30 mouse cellular contexts compared by ENCODE assay signal in the genomic region with DNA sequence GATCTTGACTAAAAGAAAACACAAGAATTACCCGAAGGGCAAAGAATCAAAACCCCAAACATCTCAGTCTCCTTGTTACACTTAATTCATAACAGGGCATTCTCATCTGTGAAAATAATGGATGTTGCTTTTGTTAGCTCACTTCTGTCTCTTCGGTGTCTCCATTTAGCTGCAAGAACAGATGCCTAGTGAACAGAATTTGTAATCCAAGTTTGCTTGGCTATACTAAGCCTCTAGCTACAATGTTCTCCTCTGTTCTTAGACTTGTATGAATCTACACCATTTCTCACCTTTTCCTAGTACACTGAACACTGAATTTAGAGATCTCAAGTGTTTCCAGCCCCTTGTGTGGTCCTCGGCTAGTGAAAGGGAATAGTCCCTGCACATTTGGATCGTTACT. TPM values are rescaled to one million over a fixed set of nuclear protein-coding genes. Genes with fewer than 3 reads are reported as not detected.
DNase-seq lines count a peak whose midpoint lies in the region; ATAC-seq lines count a peak whose summit lies in the region.
"Had no signal": no experiment of that assay in that cellular context is flagged by ENCODE, and none has a peak within 500 bp of the region (broad histone marks: within the 10 kb centered on the region; RNA-seq: fewer than 3 reads in every experiment).

No protein-coding gene starts in this region.

- DNase-seq in forebrain, embryonic 10.5 days (ENCODE audit: extremely low spot score, low spot score): no peak
- peak; percentile 6 for DNase-seq in left cerebral cortex, adult 11 months (ENCODE audit: low spot score)
- no peak for DNase-seq in left cerebral cortex, adult 8-10 months (ENCODE audit: low spot score in 2 of 2)
- DNase-seq in brain, adult 2 months (ENCODE audit: low read depth, low spot score): peak; percentile 33
- peak; percentile 24 for DNase-seq in telencephalon, adult 2 months (ENCODE audit: low read depth, low spot score)
- DNase-seq in cerebellum, postnatal 14 days: no peak
- DNase-seq: adrenal gland, adult 8-10 months; adrenal gland, postnatal 14 days; adrenal gland, postnatal 36 days; B cell, adult 2 months; cerebellum, adult 11-12 months; cerebellum, adult 2 months; cerebellum, adult 9-10 months; cerebellum, postnatal 10 days; cerebellum, postnatal 36 days had no signal

- ATAC-seq in forebrain, embryonic 15.5 days (replicated peaks): no peak
- ATAC-seq: activated CD4-positive, CD25-positive, alpha-beta regulatory T cell, adult 4 months; CD4-positive, CD25-positive, alpha-beta regulatory T cell, adult 4 months; forebrain, embryonic 14.5 days; forebrain, postnatal 0 days; Patski had no signal

- no peaks in the 10 kb centered on the region for H3K9me3 ChIP-seq in forebrain, embryonic 10.5 days
- no peaks in the 10 kb centered on the region for H3K9me3 ChIP-seq in forebrain, embryonic 15.5 days
- H3K9me3 ChIP-seq: embryonic facial prominence, embryonic 10.5 days; embryonic facial prominence, embryonic 12.5 days; forebrain, embryonic 12.5 days; G1E had no signal

- no peaks in the 10 kb centered on the region for H3K4me1 ChIP-seq in forebrain, embryonic 10.5 days
- H3K4me1 ChIP-seq in forebrain, embryonic 15.5 days: no peaks in the 10 kb centered on the region
- H3K4me1 ChIP-seq: embryonic facial prominence, embryonic 10.5 days; embryonic facial prominence, embryonic 12.5 days; forebrain, embryonic 12.5 days had no signal

- H3K27me3 ChIP-seq in forebrain, embryonic 10.5 days (ENCODE audit: poor library complexity, severe bottlenecking): no peaks in the 10 kb centered on the region
- no peaks in the 10 kb centered on the region for H3K27me3 ChIP-seq in forebrain, embryonic 15.5 days
- H3K27me3 ChIP-seq: CH12.LX; embryonic facial prominence, embryonic 12.5 days; forebrain, embryonic 12.5 days had no signal

- WGBS in forebrain, embryonic 10.5 days: 85% methylated on average over 4 of the region's 4 CpGs
- WGBS in forebrain, embryonic 15.5 days: 92% methylated on average over 4 of the region's 4 CpGs

- no peak overlapping the region for H3K4me2 ChIP-seq in forebrain, embryonic 15.5 days (replicated peaks)
- H3K4me2 ChIP-seq: embryonic facial prominence, embryonic 12.5 days; forebrain, embryonic 12.5 days had no signal

- H3K27ac ChIP-seq in forebrain, embryonic 10.5 days: peak overlapping the region; percentile 56; the same call in 1 of the 2 replicates
- H3K27ac ChIP-seq in forebrain, embryonic 15.5 days (replicated peaks): no peak overlapping the region
- H3K27ac ChIP-seq: embryonic facial prominence, embryonic 10.5 days; embryonic facial prominence, embryonic 12.5 days; forebrain, embryonic 12.5 days had no signal

- no peak overlapping the region for H3K4me3 ChIP-seq in forebrain, embryonic 10.5 days
- no peak overlapping the region for H3K4me3 ChIP-seq in forebrain, embryonic 15.5 days
- H3K4me3 ChIP-seq: embryonic facial prominence, embryonic 10.5 days; embryonic facial prominence, embryonic 12.5 days; forebrain, embryonic 12.5 days had no signal

- H3K36me3 ChIP-seq in forebrain, embryonic 10.5 days (replicated peaks): no peaks in the 10 kb centered on the region
- H3K36me3 ChIP-seq in forebrain, embryonic 15.5 days: no peaks in the 10 kb centered on the region
- H3K36me3 ChIP-seq: embryonic facial prominence, embryonic 10.5 days; embryonic facial prominence, embryonic 12.5 days; forebrain, embryonic 12.5 days; G1E had no signal

- no peak overlapping the region for H3K9ac ChIP-seq in forebrain, embryonic 15.5 days (replicated peaks)
- H3K9ac ChIP-seq: embryonic facial prominence, embryonic 12.5 days; forebrain, embryonic 12.5 days; forebrain, postnatal 0 days had no signal

RNA-seq across cellular contexts. Expression of gene Plscr5, which starts 50.8 kb away (rescaled TPM):
- polyA plus RNA-seq in forebrain, embryonic 10.5 days (2016; fragmentation: Nextera tagmentation; extraction: Ambion mirVana): not detected in 2 replicates
- 0.24 and 0.26 TPM in 2 replicates for polyA plus RNA-seq in forebrain, embryonic 15.5 days (2015; fragmentation: Nextera tagmentation; extraction: Ambion mirVana)
- not detected for total RNA-seq in left cerebral cortex, adult 8-10 months (2022)
- total RNA-seq: adrenal gland, adult 18-20 months; adrenal gland, adult 8-10 months; adrenal gland, postnatal 14 days; adrenal gland, postnatal 36 days; CH12.LX; common myeloid progenitor, adult 5-6 weeks; G1E had no signal
- polyA plus RNA-seq: activated CD4-positive, CD25-positive, alpha-beta regulatory T cell, adult 4 months; CD4-positive, CD25-positive, alpha-beta regulatory T cell, adult 4 months; embryonic facial prominence, embryonic 10.5 days; embryonic facial prominence, embryonic 12.5 days; embryonic facial prominence, embryonic 14.5 days; forebrain, embryonic 12.5 days; frontal cortex, adult 2 months; G1E; Patski had no signal

Comparison
In these comparisons a context has a peak if more than half of its experiments do, and no peak if none do; other contexts are left out.
1. DNase-seq: peak in left cerebral cortex, adult 11 months (single experiment), brain, adult 2 months (single experiment) and telencephalon, adult 2 months (single experiment); none in forebrain, embryonic 10.5 days (single experiment), left cerebral cortex, adult 8-10 months (0 of 2) and cerebellum, postnatal 14 days (0 of 2).